Mouse (Mus musculus) embryo, embryonic 9.5 days (tissue): ENCODE data around the gene Crmp1.

ENCODE experiments used
- DNase-seq: peaks from one replicate; pipeline ENCODE4 v3.0.0-alpha.2; 2017; ENCODE audit errors: extremely low spot score

The Crmp1 gene

GRCm38 (mm10) chr5:37296717-37297116 is 55.0 kb downstream of the Crmp1 start:
- no peak for DNase-seq

- peak; percentile 27 for DNase-seq
Measured at GRCm38 (mm10) chr5:37298370-37298769, 56.6 kb downstream of the Crmp1 start.

DNA sequence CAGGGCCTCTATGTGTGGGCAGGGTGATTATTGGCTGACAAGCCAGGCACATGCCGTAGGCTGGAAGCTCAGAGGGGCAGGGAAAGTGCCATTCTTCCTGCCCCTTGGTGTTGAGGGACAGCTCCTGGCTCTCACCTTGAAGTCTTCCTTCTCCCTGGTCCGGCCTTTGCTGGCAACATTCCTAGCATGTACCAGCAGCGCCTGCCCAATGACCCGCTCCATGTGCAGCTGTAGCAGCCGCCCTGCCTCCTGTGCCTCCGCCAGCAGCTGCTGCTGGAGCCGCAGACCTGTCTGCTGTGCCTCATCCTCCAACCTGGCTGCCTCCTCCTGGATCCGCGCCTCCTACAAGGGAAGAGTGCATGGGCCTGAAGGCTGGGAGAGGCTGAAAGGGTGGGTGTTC is 68.3 kb downstream of the Crmp1 start:
- DNase-seq = no peak

DNA sequence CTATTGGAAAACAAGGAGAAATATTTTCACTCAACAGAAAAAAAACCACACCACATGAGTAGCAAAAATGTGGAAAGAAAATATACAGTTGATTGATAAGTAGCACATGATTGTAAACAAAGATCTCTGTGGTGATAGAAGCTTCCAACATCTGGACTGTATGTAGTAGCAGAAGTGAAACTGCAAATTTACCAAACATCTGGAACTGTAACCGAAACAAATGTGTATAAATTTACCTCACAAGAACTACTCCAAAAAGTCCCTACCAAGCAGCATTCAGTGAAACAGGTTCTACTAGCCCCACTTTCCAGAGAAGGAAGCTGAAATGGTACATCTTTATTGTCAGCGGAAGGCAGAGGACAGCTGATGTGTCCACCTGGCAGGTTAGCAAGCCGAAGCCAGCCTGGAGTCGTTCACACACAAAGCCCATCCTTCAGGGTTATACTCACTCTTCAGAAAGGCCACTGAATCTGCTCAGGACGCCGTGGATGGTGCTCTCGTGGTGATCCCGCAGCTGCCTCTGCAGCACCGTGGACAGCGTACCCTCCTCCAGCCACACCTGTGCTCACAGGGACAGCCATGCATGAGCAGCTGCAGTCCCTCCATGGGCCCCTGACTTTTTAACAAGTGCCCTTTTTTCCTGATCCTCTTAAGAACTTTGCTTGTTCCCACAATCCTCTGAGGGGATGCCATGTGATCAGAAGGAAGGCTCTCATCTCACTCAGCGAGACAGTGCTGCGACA is 71.4 kb downstream of the Crmp1 start:
- DNase-seq = no peak

GRCm38 (mm10) chr5:37318715-37319114 is 77.0 kb downstream of the Crmp1 start:
- DNase-seq = no peak

DNA sequence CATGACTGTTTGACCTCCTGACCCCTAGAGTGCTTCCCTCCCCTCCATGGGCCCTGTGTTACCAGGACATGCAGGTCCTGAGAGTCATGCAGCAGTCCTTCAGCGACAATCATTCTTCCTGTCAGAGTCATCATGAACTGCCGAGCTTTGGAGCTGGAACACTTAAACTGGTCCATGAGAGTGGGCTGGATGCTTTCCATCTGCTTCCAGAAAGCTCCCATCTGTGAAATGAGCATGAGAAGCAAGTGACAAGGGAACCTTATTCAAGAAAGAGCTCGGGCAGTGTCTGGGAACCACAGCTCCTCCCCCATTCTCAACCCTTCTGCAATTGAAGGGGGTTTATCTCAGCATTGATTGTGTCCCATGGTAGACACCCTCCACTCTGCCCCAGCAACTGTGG is 78.4 kb downstream of the Crmp1 start:
- no peak for DNase-seq

GRCm38 (mm10) chr5:37320761-37321160 is 79.0 kb downstream of the Crmp1 start:
- no peak for DNase-seq

- no peak for DNase-seq
Measured at GRCm38 (mm10) chr5:37326675-37327074, 84.9 kb downstream of the Crmp1 start.

GRCm38 (mm10) chr5:37330449-37331132 is 88.9 kb downstream of the Crmp1 start:
- no peak for DNase-seq

GRCm38 (mm10) chr5:37331133-37331505 is 89.4 kb downstream of the Crmp1 start:
- DNase-seq = no peak

DNA sequence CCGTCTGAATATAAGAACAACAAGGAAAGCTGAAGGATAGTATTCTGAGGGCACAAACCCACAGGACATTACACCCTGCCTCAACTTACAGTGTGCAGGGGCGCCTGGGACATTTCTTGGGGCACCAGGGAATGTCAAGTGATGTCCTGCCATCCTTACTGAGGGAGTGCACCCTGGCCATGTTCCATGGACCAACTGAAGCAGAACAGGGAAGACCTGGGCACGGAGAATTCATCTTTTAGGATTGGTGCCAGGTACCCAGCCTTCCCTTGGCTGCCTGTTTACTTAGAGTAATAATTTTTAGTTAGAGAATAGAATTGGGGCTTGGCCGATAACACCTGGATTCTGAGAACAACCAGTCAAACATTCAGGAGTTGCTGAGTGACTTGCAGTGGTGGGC is 90.3 kb downstream of the Crmp1 start:
- DNase-seq = no peak

GRCm38 (mm10) chr5:37335061-37335460 is 93.3 kb downstream of the Crmp1 start:
- no peak for DNase-seq

- peak; percentile 85 for DNase-seq
Measured at GRCm38 (mm10) chr5:37336485-37337105, 94.9 kb downstream of the Crmp1 start, which contains the start of gene Evc. TSS of gene Evc (minus strand) at chr5:37336894.

- DNase-seq = no peak
Measured at GRCm38 (mm10) chr5:37337696-37338095, 96.0 kb downstream of the Crmp1 start.

GRCm38 (mm10) chr5:37338288-37338687 is 96.5 kb downstream of the Crmp1 start, which contains the start of gene Evc2:
TSS of gene Evc2 (plus strand) at chr5:37338499.
- peak; percentile 85 for DNase-seq
